Mouse (Mus musculus) lung, adult 2 months (tissue): ENCODE data around the gene Maf.

ENCODE experiments used
- CTCF ChIP-seq: fragments of 200-500 bp; IDR thresholded peaks from 2 replicates; pipeline ENCODE4 v1.5.1; 2011; ENCODE audit warnings: mild to moderate bottlenecking, low read length, control low read depth; ENCODE audit not compliant: insufficient read depth
- POLR2A ChIP-seq: fragments of 200-500 bp; IDR thresholded peaks from 2 replicates; pipeline ENCODE4 v1.6.1; 2011; ENCODE audit warnings: low read depth, mild to moderate bottlenecking, control low read depth, low read length, borderline replicate concordance; ENCODE audit errors: extremely low read depth

- TF ChIP-seq POLR2A (no peak), CTCF (no peak)
Observed at GRCm38 (mm10) chr8:115664866-115665265, 42.7 kb downstream of the Maf start.
